9 mouse cellular contexts compared by ENCODE assay signal in the genomic region with DNA sequence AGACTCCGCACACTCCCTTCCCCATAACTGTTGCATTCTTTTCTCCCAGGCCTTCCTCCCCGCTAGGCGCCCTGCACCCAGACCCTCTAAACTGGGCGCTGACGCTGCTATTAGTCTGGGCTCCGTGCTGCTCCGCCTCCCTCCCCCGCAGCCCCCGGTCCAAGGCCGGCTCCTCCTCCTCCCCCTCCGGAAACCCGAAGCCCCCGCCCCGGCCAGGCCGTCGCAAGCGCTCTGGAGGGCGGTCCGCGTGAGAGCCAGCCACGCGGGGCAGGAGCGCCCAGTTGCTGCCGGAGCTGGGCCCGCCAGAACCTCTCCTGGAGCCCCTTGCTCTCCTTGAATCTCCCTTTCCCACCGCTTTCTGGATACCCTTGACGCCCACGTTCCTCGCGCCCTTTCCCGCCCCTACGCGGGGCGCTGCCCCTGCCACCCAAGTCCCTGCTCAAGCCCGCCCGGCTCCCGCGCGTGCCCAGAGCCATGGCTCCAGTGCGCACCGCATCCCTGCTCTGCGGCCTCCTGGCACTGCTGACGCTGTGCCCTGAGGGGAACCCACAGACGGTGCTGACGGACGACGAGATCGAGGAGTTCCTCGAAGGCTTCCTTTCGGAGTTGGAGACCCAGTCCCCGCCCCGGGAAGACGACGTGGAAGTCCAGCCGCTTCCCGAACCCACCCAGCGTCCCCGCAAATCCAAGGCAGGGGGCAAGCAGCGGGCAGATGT. TPM values are rescaled to one million over a fixed set of nuclear protein-coding genes. Genes with fewer than 3 reads are reported as not detected.
DNase-seq lines count a peak whose midpoint lies in the region; ATAC-seq and TF ChIP-seq lines count a peak whose summit lies in the region.
"Had no signal": no experiment of that assay in that cellular context is flagged by ENCODE, and none has a peak within 500 bp of the region (broad histone marks: within the 10 kb centered on the region; RNA-seq: fewer than 3 reads in every experiment).

A gene (plus strand): TSS at position 270 of the 716 bp plus-strand sequence.

- ATAC-seq in liver, embryonic 14.5 days (ENCODE audit: insufficient read depth), result peak; percentile 42; the same call in 1 of the 2 replicates
- ATAC-seq in neural tube, embryonic 15.5 days (ENCODE audit: low FRiP score), result no peak
- no peak for ATAC-seq in cerebellum, adult (ENCODE audit: insufficient number of reproducible peaks, low FRiP score, low TSS enrichment)

- H3K27me3 ChIP-seq in liver, embryonic 14.5 days (ENCODE audit: control insufficient read depth, insufficient read depth, low read length), result peaks cover 22% of the 10 kb centered on the region
- H3K27me3 ChIP-seq in neural tube, embryonic 15.5 days (replicated peaks), result peaks cover 44% of the 10 kb centered on the region

- H3K9ac ChIP-seq in liver, embryonic 14.5 days (replicated peaks), result no peak within 1 kb of the TSS
- H3K9ac ChIP-seq in neural tube, embryonic 15.5 days (replicated peaks), result peak within 1 kb of the TSS; percentile 34

- no peak for TF ChIP-seq EP300 in liver, embryonic 14.5 days (IDR thresholded peaks at IDR 0.05; ENCODE audit: low read depth)

- H3K4me1 ChIP-seq in liver, embryonic 14.5 days (replicated peaks; ENCODE audit: control insufficient read depth in 2 of 2, insufficient read depth in 2 of 2, low read length in 1 of 2), result 0 out of 4 replicates have a peak, but pooled peaks cover 0 to 3% of the 10 kb centered on the region in 2 experiments
- H3K4me1 ChIP-seq in neural tube, embryonic 15.5 days, result peaks cover 16% of the 10 kb centered on the region

- no peaks in the 10 kb centered on the region for H3K9me3 ChIP-seq in liver, embryonic 14.5 days (ENCODE audit: control insufficient read depth, low read length)
- H3K9me3 ChIP-seq in neural tube, embryonic 15.5 days (replicated peaks), result no peaks in the 10 kb centered on the region

- peak; percentile 49 to 52 for DNase-seq in cerebellum, postnatal 10 days
- DNase-seq in cerebellum, adult 9-11 months, result no peak
- DNase-seq in embryo, embryonic 11 days, result peak; percentile 66
- peak; percentile 29 for DNase-seq in heart, adult 8-10 months (ENCODE audit: low spot score)
- peak; percentile 60 for DNase-seq in kidney, adult 18-20 months
- no peak for DNase-seq in liver, embryonic 14.5 days (ENCODE audit: low read depth in 3 of 3, low spot score in 3 of 3)

- no peak for TF ChIP-seq CTCF in liver, embryonic 14.5 days (IDR thresholded peaks at IDR 0.05; ENCODE audit: low read depth)

- peak within 1 kb of the TSS; percentile 22 to 45 for H3K4me3 ChIP-seq in liver, embryonic 14.5 days (ENCODE audit: insufficient read depth in 1 of 2, low read depth in 2 of 2, low read length in 2 of 2)
- peak within 1 kb of the TSS; percentile 37 for H3K4me3 ChIP-seq in neural tube, embryonic 15.5 days (replicated peaks)

- no peaks in the 10 kb centered on the region for H3K36me3 ChIP-seq in liver, embryonic 14.5 days (replicated peaks; ENCODE audit: control insufficient read depth, insufficient read depth, low read depth)
- H3K36me3 ChIP-seq in neural tube, embryonic 15.5 days, result no peaks in the 10 kb centered on the region

- peak within 1 kb of the TSS; percentile 56 for H3K4me2 ChIP-seq in liver, embryonic 14.5 days (ENCODE audit: low read depth)
- H3K4me2 ChIP-seq in neural tube, embryonic 15.5 days, result peak within 1 kb of the TSS; percentile 63

- 2% methylated on average over 51 of the region's 59 CpGs for WGBS in liver, embryonic 14.5 days (ENCODE audit: insufficient replicate concordance)
- WGBS in neural tube, embryonic 15.5 days, result 3% methylated on average over 59 of the region's 59 CpGs

- no peak within 1 kb of the TSS for H3K27ac ChIP-seq in liver, embryonic 14.5 days
- 0 out of 2 replicates have a peak within 1 kb of the TSS, but pooled peaks have one; percentile 20 for H3K27ac ChIP-seq in neural tube, embryonic 15.5 days (replicated peaks)

RNA-seq across cellular contexts. Expression of the gene that starts here (rescaled TPM):
- total RNA-seq in heart, adult 8-10 months (2022), result 10 to 100 TPM; 14.9 to 28.0 (median 19.4) TPM
- 3.0 and 3.3 TPM in 2 replicates for polyA plus RNA-seq in liver, embryonic 14.5 days (2012; rRNA removed)
- polyA plus RNA-seq in liver, embryonic 14.5 days (2014; fragmentation: Nextera tagmentation; extraction: Ambion mirVana), result 4.2 and 4.5 TPM in 2 replicates
- 22.1 and 24.3 TPM in 2 replicates for polyA plus RNA-seq in neural tube, embryonic 15.5 days (2015; fragmentation: Nextera tagmentation; extraction: Ambion mirVana)
- total RNA-seq: neutrophil, adult 5-6 weeks had no signal

Comparison
In these comparisons a context has a peak if more than half of its experiments do, and no peak if none do; other contexts are left out.
1. DNase-seq: peak in cerebellum, postnatal 10 days (2 of 2), embryo, embryonic 11 days (single experiment), heart, adult 8-10 months (single experiment) and kidney, adult 18-20 months (single experiment); none in cerebellum, adult 9-11 months (single experiment) and liver, embryonic 14.5 days (0 of 3).